Mouse (Mus musculus): Measurements from ENCODE around the gene Hinfp.
"Not testable (repeated sequence)": the region's sequence is repeated elsewhere in the genome, so short reads cannot be mapped to it uniquely, and the experiment has no call there.

Gene Hinfp

GRCm38 (mm10) chr9:44311136-44312134 is 6.0 kb upstream of the Hinfp start:
- DNase-seq (ENCODE audit: extremely low spot score, low spot score): peak; percentile 30

- DNase-seq (ENCODE audit: extremely low spot score, low spot score): no peak
Measured at GRCm38 (mm10) chr9:44310750-44311135, 5.3 kb upstream of the Hinfp start.

GRCm38 (mm10) chr9:44309756-44310155 is 4.3 kb upstream of the Hinfp start:
- DNase-seq (ENCODE audit: extremely low spot score, low spot score): no peak

DNA sequence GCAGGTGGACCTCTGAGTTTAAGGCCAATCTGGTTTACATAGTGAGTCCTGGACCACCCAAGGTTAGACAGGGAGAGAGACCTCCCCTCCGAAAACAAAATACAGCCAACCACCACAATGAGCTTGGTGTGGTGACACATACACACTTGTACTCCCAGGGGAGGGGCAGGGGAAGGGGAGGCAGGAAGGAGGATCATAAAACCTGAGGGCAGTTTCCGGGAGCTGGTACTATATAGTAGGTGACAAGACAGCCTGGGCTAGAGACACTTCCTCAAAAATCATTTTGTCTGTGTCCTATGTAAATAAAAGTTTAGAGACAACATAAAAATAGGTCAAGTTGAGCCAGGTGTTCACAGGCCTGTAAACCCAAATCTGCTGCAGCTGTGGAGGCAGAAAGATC is 1.8 kb upstream of the Hinfp start:
- DNase-seq (ENCODE audit: extremely low spot score, low spot score): no peak

DNA sequence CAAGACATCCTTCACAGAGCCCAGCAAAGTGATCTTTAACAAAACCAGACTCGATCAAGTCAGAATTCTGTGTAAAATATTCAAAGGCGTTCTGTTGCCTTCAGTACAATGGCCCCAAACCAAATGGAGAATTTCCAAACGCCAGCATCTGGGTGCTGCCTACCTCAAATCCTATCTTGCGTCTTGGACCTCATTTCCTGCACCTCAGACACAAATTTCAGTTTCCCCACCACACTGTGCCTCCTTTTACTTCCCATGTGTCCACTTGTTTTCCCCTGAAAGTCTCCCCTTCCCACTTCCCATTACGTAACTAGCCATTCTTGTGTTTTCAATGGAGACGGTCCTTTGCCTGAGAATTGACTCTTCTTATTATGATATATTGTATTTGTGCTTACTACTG is 1.1 kb upstream of the Hinfp start:
- DNase-seq (ENCODE audit: extremely low spot score, low spot score): no peak

GRCm38 (mm10) chr9:44300001-44300400 is 5.5 kb downstream of the Hinfp start:
- DNase-seq (ENCODE audit: extremely low spot score, low spot score): not testable (repeated sequence)

GRCm38 (mm10) chr9:44292490-44292889 is 13.0 kb downstream of the Hinfp start:
- peak; percentile 27 for DNase-seq (ENCODE audit: extremely low spot score, low spot score)

GRCm38 (mm10) chr9:44288959-44289291 is 16.5 kb downstream of the Hinfp start:
- peak; percentile 22 for DNase-seq (ENCODE audit: extremely low spot score, low spot score)

DNA sequence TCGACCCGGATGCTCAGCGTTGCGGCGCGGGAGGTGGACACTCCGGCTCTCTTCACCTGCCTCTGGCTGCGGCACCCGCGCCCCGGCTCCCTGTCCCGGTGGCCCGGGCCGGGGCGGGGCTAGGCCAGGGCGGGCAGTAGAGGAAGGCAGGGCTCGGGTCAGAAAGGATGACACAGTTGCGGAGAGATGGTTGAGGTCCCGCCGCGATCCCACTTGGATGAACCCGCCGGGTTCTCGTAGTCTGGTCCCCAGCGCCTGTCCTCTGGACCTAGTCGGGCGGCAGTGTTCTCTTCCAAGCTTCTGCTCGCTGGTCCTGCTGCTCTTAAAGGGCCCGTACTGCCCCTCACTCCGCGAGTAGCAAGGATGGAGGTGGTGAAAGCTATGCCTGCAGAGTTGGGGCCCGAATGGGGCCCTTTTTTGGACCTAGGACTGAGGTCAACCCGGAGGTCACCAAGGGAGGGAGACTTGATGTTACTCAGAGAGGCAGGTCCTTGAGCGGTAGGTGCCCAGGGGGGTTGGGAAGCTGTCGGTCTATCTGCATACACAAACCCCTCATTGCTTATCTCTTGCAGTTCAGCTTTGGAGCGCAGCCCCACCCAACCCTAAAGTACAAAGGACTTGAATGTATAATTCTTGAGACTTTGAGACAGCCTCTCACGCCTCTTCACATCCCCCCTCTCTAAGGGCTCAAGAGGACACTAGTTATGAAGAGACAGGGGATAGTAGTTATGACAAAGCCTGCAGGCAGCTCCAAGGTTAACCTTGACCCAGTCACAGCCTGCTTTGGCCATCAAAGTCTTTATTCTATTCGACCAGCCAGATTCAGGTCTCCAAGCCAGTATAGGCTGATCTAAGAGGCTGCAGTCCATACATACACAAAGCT is 17.2 kb downstream of the Hinfp start, which contains the start of gene Abcg4:
Abcg4 (minus strand) TSS at position 540 of the 883 bp plus-strand sequence.
- DNase-seq (ENCODE audit: extremely low spot score, low spot score): peak; percentile 70

GRCm38 (mm10) chr9:44287401-44288075 is 17.9 kb downstream of the Hinfp start:
- DNase-seq (ENCODE audit: extremely low spot score, low spot score): no peak

DNA sequence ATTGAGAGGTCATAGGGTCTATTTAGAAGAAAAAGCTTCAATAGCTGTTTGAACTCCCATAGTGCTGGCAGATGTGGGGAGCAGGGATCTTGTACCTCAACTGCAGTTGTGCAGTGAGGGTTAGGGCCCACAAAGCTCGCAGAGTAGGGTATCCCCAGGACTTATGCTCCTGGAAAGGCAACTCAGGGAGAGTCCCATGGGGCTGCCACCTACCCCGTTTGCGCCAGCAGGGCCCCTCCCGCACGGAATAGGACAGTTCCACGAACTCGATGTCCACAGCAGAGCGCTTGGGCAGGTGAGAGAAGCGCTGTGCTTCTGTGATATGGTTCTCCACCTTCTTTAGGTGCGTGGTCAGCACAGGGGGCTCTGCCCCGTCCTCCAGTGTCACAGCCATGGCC is 18.5 kb downstream of the Hinfp start:
- peak; percentile 18 for DNase-seq (ENCODE audit: extremely low spot score, low spot score)

DNA sequence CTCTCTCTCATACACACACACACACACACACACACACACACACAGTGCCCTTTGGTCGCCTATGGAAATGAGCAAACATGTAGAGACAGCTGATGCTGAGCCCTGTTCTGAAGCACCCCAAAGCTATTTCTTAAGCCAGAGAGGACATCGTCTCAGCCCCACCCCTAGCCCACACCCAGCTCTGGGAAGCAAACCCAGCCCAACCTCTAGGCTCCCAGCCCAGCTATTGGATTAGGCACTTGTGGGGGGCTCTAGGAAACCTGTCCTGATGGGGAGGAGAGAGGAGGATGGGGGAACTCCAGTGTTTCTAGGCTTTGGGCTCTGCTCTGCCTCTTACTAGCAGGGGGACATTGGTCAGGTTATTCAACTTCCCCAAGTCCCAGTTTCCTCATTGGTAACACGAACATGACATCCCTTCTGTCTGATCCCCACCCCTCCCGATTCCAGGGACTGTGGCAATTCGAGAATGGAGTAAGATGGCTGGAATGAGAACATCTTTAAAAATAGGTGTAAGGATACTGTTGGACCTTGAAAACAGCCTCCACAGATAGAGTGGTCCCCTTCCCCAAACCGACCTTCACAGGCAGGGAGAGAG is 19.1 kb downstream of the Hinfp start:
- no peak for DNase-seq (ENCODE audit: extremely low spot score, low spot score)

DNA sequence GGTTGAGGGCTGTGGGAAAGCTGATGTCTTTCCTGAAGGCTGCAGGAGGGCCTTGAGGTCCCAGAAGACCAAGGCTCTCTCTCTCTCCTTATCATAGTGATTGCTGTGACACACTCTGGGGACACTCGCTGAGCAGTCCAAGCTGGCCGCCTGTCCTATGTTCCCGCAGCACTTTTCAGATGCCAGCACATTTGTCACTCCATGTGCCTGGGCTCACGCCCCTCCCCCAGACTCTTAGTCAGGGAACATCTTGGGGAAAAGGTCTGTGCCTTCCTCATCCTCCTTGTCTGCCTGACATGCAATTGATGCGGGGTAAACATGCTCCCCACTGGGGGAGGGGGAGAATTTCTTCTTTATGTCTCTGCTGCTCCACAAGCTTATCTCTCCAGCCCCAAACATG is 22.3 kb downstream of the Hinfp start:
- no peak for DNase-seq (ENCODE audit: extremely low spot score, low spot score)

- DNase-seq (ENCODE audit: extremely low spot score, low spot score): no peak
Measured at GRCm38 (mm10) chr9:44269973-44270372, 35.5 kb downstream of the Hinfp start.

DNA sequence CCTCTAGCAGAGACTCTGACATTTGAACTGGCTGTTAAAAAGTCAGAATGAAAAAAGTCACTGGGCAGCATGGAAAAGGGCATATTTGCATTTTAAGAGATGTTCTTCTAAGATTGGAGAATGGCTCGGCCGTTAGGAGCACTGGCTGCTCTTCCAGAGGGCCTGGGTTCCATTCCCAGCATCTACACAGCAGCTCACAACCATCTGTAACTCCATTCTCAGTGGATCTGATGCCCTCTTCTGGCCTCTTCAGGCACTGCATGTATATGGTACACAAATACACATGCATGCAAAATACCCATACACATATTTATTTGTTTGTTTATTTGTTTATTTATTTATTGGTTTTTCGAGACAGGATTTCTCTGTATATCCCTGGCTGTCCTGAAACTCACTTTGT is 36.4 kb downstream of the Hinfp start:
- DNase-seq (ENCODE audit: extremely low spot score, low spot score): no peak

DNA sequence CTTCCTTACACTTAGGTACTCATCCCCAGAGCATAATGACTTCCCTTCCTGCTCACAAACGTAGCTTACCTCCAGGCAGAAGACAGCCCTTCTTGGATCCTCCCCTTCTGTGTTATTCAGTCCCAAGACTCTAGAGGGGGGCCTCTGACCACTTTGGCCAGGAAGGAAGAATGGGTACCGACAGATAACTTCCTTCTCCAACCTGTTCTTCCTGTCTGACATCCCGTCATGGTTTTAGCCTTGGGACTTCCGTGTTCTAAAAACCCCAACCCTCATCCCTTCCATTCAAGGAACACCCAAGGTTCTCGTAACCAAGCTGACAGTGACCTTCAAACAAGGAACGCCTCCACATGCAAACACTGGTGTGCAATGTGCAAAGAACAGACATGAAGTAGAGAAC is 37.0 kb downstream of the Hinfp start, which contains the start of gene Nlrx1:
Nlrx1 (minus strand) TSS at position 168 of the 400 bp plus-strand sequence.
- no peak for DNase-seq (ENCODE audit: extremely low spot score, low spot score)

DNA sequence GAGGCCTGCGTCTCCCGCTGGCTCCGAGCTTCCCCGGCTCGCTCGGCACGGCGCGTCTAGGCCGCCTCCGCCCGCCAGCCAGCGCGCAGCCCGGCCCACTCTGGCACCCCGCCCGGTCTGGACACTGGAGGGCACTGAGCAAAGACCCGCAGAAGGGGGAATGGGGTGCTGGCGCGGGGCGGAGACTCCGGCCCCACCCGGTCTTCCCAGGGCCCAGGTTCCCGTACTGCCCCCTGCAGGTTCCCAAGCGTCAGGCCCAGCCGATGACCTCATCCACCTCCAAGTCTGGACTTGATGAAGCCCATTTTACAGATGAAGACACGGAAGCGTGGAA is 37.5 kb downstream of the Hinfp start:
- DNase-seq (ENCODE audit: extremely low spot score, low spot score): peak; percentile 72

- DNase-seq (ENCODE audit: extremely low spot score, low spot score): peak; percentile 30
Measured at GRCm38 (mm10) chr9:44267319-44268026, 38.0 kb downstream of the Hinfp start.

DNA sequence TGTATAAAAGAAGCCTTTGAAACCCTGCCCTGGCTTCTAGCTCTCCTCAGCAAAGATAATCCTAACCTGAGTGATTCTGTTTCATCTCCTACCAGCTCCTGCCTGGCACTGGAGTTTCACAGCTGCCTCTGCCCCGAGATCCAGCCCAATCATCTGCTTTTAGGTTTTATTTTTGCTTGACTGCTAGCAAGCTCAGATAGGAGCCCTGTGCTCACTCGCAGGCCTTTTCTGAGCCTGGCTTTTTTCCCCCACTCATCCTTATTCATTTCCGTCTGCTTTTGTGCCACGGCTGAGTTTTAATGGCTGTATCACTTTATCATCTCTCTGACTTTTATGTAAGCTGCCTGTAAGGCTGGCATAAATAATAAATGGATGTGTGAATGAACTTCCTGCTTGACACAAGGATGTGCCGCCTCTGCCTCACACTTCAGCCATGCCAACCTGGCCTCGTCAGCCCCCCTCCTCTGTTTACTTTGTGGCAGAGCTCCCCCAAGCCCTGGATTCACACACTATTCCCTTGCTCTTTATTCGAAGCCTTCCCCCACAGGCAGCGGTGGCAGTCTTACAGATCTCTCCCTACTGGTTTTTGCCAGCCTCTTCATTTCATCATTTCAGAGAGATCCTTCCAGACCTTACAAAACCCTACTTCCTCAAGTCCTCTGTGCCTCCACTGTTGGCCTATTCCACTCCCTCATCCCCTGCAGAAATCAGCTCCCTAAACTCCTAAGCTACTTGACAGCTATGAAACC is 38.8 kb downstream of the Hinfp start:
- no peak for DNase-seq (ENCODE audit: extremely low spot score, low spot score)

DNA sequence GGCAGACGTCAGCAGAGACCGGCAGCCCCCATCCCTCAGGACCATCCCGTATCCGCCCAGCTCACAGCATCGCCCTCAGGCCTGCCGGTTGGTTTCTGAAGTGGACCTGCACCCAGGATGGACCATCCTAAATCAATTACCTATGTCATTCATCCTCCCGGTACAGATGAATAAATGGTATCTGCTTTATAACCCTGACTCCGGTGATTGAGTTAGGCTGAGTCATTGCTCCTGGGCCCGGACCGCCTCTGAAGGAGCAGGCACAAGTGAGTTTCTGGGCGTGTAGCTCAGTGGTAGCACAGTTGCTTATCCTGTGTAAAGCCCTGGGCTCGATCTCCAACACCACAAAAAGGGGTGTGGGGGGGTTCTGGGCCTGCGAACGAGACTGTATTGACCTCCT is 44.1 kb downstream of the Hinfp start:
- no peak for DNase-seq (ENCODE audit: extremely low spot score, low spot score)

Data from neural tube, embryonic 10.5 days (tissue).